Mouse (Mus musculus): ENCODE measurements at regions not wholly inside any gene's neighbourhood (a gene's known extent, or its start where the extent isn't known, plus 50 kb on each side); places are given as distances from the start of the nearest gene placed in this dataset.

DNA sequence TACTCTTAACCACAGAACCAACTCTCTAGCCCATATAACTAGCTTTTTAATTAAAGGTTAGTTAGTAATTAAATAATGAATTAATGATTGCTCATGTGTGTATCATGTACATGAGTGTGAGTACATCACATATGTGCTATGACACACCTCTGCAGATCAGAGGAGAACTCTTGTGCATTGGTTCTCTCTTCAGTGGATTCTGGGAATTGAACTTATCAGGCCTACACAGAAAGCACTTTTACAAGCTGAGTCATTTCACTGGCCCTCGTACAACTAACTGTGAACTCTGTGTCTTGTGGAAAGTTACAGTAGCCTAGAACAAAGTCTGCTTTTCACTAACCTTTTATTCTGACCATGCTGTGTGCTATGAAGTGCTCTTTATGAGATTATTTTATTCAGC is 79.5 kb upstream of the Tnr start:
- in situ Hi-C loops (cut with MboI; ENCODE audit: low pct_ligation_motif_present, low pct_unique_long_range_greater_than_20kb, low sequenced_read_pairs) (no loop called here), dilution Hi-C loops (cut with MboI; ENCODE audit: extremely low pct_ligation_motif_present, extremely low pct_unique_long_range_greater_than_20kb, low sequenced_read_pairs) (no loop called here)
- H3K27me3 ChIP-seq (replicated peaks), result peaks cover 45% of the 10 kb centered on the region
- no peak for DNase-seq (ENCODE audit: extremely low read depth)
- no peak overlapping the region for H3K4me3 ChIP-seq (replicated peaks in 1 of 3; ENCODE audit: low read depth in 2 of 3, low read length in 2 of 3, poor library complexity in 1 of 3)
- H3K4me1 ChIP-seq (ENCODE audit: control insufficient read depth in 1 of 2, insufficient read depth in 2 of 2), result no peaks in the 10 kb centered on the region
- H3K79me2 ChIP-seq (replicated peaks; ENCODE audit: control insufficient read depth, extremely low read depth, insufficient read depth, poor library complexity, severe bottlenecking), result no peaks in the 10 kb centered on the region
- H3K9ac ChIP-seq (ENCODE audit: insufficient read depth, low read depth), result no peak overlapping the region
- no peak overlapping the region for H3K4me2 ChIP-seq (ENCODE audit: insufficient read depth, low read depth, poor library complexity, severe bottlenecking)
- no peak overlapping the region for H3K27ac ChIP-seq (ENCODE audit: insufficient read depth, low read depth)
- no peaks in the 10 kb centered on the region for H3K36me3 ChIP-seq (replicated peaks in 1 of 2; ENCODE audit: control insufficient read depth in 1 of 2, insufficient read depth in 1 of 2, low read length in 1 of 2)
- TF ChIP-seq IRF4 (IDR thresholded peaks at IDR 0.05; ENCODE audit: low read depth, low read length), result no peak
- TF ChIP-seq EP300 (IDR thresholded peaks at IDR 0.05; ENCODE audit: low read length), result no peak
- TF ChIP-seq MYC (IDR thresholded peaks at IDR 0.05; ENCODE audit: low read depth, low read length), result no peak
- no peak for TF ChIP-seq CHD2 (IDR thresholded peaks at IDR 0.05; ENCODE audit: low read length)
- H3K9me3 ChIP-seq (replicated peaks; ENCODE audit: low read length), result no peaks in the 10 kb centered on the region

GRCm38 (mm10) chr1:159445465-159445864 is 78.1 kb upstream of the Tnr start:
- no peak for DNase-seq (ENCODE audit: extremely low read depth)
- Histone ChIP-seq H3K4me2 (ENCODE audit: insufficient read depth, low read depth, poor library complexity, severe bottlenecking) (no peak overlapping the region), H3K4me3 (replicated peaks in 1 of 3; ENCODE audit: low read depth in 2 of 3, low read length in 2 of 3, poor library complexity in 1 of 3) (no peak overlapping the region), H3K9ac (ENCODE audit: insufficient read depth, low read depth) (no peak overlapping the region), H3K27ac (ENCODE audit: insufficient read depth, low read depth) (no peak overlapping the region), H3K27me3 (replicated peaks) (peaks cover 41% of the 10 kb centered on the region), H3K36me3 (replicated peaks in 1 of 2; ENCODE audit: control insufficient read depth in 1 of 2, insufficient read depth in 1 of 2, low read length in 1 of 2) (no peaks in the 10 kb centered on the region), H3K4me1 (ENCODE audit: control insufficient read depth in 1 of 2, insufficient read depth in 2 of 2) (no peaks in the 10 kb centered on the region), H3K79me2 (replicated peaks; ENCODE audit: control insufficient read depth, extremely low read depth, insufficient read depth, poor library complexity, severe bottlenecking) (no peaks in the 10 kb centered on the region), H3K9me3 (replicated peaks; ENCODE audit: low read length) (no peaks in the 10 kb centered on the region)
- in situ Hi-C loops (cut with MboI; ENCODE audit: low pct_ligation_motif_present, low pct_unique_long_range_greater_than_20kb, low sequenced_read_pairs), result no loop called here
- dilution Hi-C loops (cut with MboI; ENCODE audit: extremely low pct_ligation_motif_present, extremely low pct_unique_long_range_greater_than_20kb, low sequenced_read_pairs), result no loop called here
- TF ChIP-seq MAZ (IDR thresholded peaks at IDR 0.05; ENCODE audit: low read depth, low read length) (no peak), SIN3A (IDR thresholded peaks at IDR 0.05; ENCODE audit: low read length) (no peak), MXI1 (IDR thresholded peaks at IDR 0.05; ENCODE audit: low read depth, low read length) (no peak), CTCF (conservative IDR thresholded peaks at IDR 0.05 in 1 of 2, IDR thresholded peaks at IDR 0.05 in 1 of 2; ENCODE audit: low read depth in 2 of 2, low read length in 2 of 2) (no peak), MYC (IDR thresholded peaks at IDR 0.05; ENCODE audit: low read depth, low read length) (no peak), SMC3 (IDR thresholded peaks at IDR 0.05; ENCODE audit: low read depth, low read length) (no peak), POLR2AphosphoS2 (IDR thresholded peaks at IDR 0.05; ENCODE audit: low read depth, low read length) (no peak), CHD1 (IDR thresholded peaks at IDR 0.05; ENCODE audit: low read depth, low read length) (no peak), ELF1 (IDR thresholded peaks at IDR 0.05; ENCODE audit: low read depth, low read length) (no peak), ZC3H11A (IDR thresholded peaks at IDR 0.05; ENCODE audit: low read depth, low read length) (no peak), ZMIZ1 (IDR thresholded peaks at IDR 0.05; ENCODE audit: low read depth, low read length) (no peak), TCF12 (IDR thresholded peaks at IDR 0.05; ENCODE audit: low read depth, low read length) (no peak), MEF2A (IDR thresholded peaks at IDR 0.05; ENCODE audit: borderline replicate concordance, low read depth, low read length) (no peak), IRF4 (IDR thresholded peaks at IDR 0.05; ENCODE audit: low read depth, low read length) (no peak), NRF1 (IDR thresholded peaks at IDR 0.05; ENCODE audit: low read depth, low read length) (no peak), ZKSCAN1 (IDR thresholded peaks at IDR 0.05; ENCODE audit: borderline replicate concordance, low read depth, low read length) (no peak)
